Mouse (Mus musculus): ENCODE results near the gene Prkag2.

DNA sequence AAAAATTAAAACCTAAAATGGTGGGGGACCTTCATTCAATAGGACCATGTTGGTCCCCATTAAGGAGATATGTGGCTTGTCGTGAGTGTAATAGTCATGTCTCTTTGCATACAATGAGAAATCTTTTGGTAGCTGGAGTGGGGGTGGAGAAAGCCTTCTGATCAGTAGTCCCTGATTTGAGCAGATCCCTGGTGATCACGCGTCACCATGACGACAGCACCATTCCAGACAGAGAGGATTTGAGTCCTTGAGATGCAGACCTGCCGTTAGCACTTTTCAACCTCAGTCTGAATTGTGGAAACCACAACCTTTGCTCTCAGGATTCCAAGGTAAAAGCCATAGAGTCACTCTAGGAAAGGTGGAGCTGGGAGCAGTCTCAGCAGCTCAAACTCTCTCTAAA, 18.7 kb upstream of the Prkag2 start:
- TF ChIP-seq GATA1 (IDR thresholded peaks at IDR 0.05; ENCODE audit: borderline replicate concordance, low read length) (no peak), FLI1 (IDR thresholded peaks at IDR 0.05; ENCODE audit: low read length) (no peak)
